Comparison of ENCODE assay signal across 12 mouse cellular contexts in the genomic region with DNA sequence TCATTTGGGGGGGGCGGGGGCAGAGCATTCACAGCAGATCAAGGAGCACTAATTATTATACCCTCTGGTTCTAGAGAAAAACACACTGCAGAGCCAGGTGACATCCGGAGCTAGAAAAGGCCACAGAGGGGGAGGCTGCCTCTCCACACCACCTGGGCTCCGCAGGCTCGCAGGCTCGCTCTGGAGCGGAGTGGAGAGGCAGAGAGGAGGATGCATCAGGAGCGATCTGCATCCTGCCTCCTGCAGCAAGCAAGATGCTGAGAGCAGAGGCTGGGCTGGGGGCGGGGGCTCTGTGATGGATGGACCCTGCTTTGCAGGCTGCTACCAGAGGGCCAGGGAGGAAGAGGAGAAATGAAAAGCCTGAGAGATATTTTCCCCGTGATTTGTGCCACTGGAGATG.
A peak's percentile ranks its signal among the peaks of the same experiment; 100 is the strongest.
DNase-seq lines count a peak whose midpoint lies in the region; ATAC-seq and TF ChIP-seq lines count a peak whose summit lies in the region.
"Had no signal": no experiment of that assay in that cellular context is flagged by ENCODE, and none has a peak within 500 bp of the region (broad histone marks: within the 10 kb centered on the region; RNA-seq: fewer than 3 reads in every experiment).

No protein-coding gene starts in this region.

- peaks cover 7% of the 10 kb centered on the region for H3K4me1 ChIP-seq in forebrain, embryonic 16.5 days (replicated peaks; ENCODE audit: control insufficient read depth, insufficient read depth, low read length)
- H3K4me1 ChIP-seq in midbrain, embryonic 13.5 days (replicated peaks), result peaks cover 25% of the 10 kb centered on the region
- H3K4me1 ChIP-seq in thymus, adult 2 months (replicated peaks; ENCODE audit: control insufficient read depth, insufficient read depth, low read length), result no peaks in the 10 kb centered on the region

- TF ChIP-seq POLR2A in brain, embryonic 14.5 days (IDR thresholded peaks at IDR 0.05; ENCODE audit: borderline replicate concordance, extremely low read depth, insufficient read depth, insufficient read length, poor library complexity, severe bottlenecking), result no peak
- no peak for TF ChIP-seq POLR2A in thymus, adult 2 months (IDR thresholded peaks at IDR 0.05; ENCODE audit: control insufficient read depth, extremely low read depth, insufficient read depth, low read length, poor library complexity)

- TF ChIP-seq CTCF in brain, embryonic 14.5 days (IDR thresholded peaks at IDR 0.05; ENCODE audit: borderline replicate concordance, extremely low read depth, insufficient read depth, insufficient read length), result no peak
- no peak for TF ChIP-seq CTCF in thymus, adult 2 months (IDR thresholded peaks at IDR 0.05; ENCODE audit: borderline replicate concordance, control insufficient read depth, extremely low read depth, insufficient read depth, low read length, poor library complexity)

- no peak for ATAC-seq in forebrain, embryonic 16.5 days
- ATAC-seq in midbrain, embryonic 13.5 days, result peak; percentile 62; the same call in 1 of the 2 replicates
- ATAC-seq: intestine, embryonic 16.5 days; Patski had no signal

- H3K27ac ChIP-seq in forebrain, embryonic 16.5 days (ENCODE audit: low read length), result no peak overlapping the region
- H3K27ac ChIP-seq in midbrain, embryonic 13.5 days, result 0 out of 2 replicates have a peak overlapping the region, but pooled peaks have one; percentile 39
- no peak overlapping the region for H3K27ac ChIP-seq in thymus, adult 2 months (ENCODE audit: control insufficient read depth, insufficient read depth, low read length)
- H3K27ac ChIP-seq: macrophage had no signal

- 33% methylated on average over 9 of the region's 9 CpGs for WGBS in forebrain, embryonic 16.5 days
- 41% methylated on average over 9 of the region's 9 CpGs for WGBS in midbrain, embryonic 13.5 days
- WGBS in thymus, adult 2 months, result 85% methylated on average over 9 of the region's 9 CpGs

- DNase-seq in brain, embryonic 14.5 days (ENCODE audit: low read depth), result peak; percentile 31
- peak; percentile 76 to 77 for DNase-seq in cerebellum, adult 18-20 months
- no peak for DNase-seq in thymus, adult 2 months
- no peak for DNase-seq in embryo, embryonic 11 days
- no peak for DNase-seq in layer of hippocampus, postnatal 14 days (ENCODE audit: low spot score in 2 of 2)
- DNase-seq: kidney, postnatal 36 days; thymus, adult 18-20 months had no signal

- no peak overlapping the region for H3K4me3 ChIP-seq in forebrain, embryonic 16.5 days (replicated peaks; ENCODE audit: low read length)
- H3K4me3 ChIP-seq in midbrain, embryonic 13.5 days (replicated peaks), result no peak overlapping the region
- no peak overlapping the region for H3K4me3 ChIP-seq in thymus, adult 2 months (ENCODE audit: control insufficient read depth, insufficient read depth, low read length)

- no peaks in the 10 kb centered on the region for H3K36me3 ChIP-seq in forebrain, embryonic 16.5 days (ENCODE audit: control insufficient read depth, insufficient read depth)
- no peaks in the 10 kb centered on the region for H3K36me3 ChIP-seq in midbrain, embryonic 13.5 days
- no peaks in the 10 kb centered on the region for H3K36me3 ChIP-seq in thymus, adult 2 months (ENCODE audit: control insufficient read depth, insufficient read depth, low read length)

- H3K9me3 ChIP-seq in forebrain, embryonic 16.5 days (ENCODE audit: control insufficient read depth, low read length), result no peaks in the 10 kb centered on the region
- H3K9me3 ChIP-seq in midbrain, embryonic 13.5 days, result no peaks in the 10 kb centered on the region

- no peak overlapping the region for H3K4me2 ChIP-seq in forebrain, embryonic 16.5 days (ENCODE audit: low read length)
- no peak overlapping the region for H3K4me2 ChIP-seq in midbrain, embryonic 13.5 days (replicated peaks)

- 0 out of 2 replicates have a peak overlapping the region, but pooled peaks have one; percentile 14 for H3K9ac ChIP-seq in forebrain, embryonic 16.5 days (replicated peaks; ENCODE audit: low read depth, low read length)
- peak overlapping the region; percentile 32 for H3K9ac ChIP-seq in midbrain, embryonic 13.5 days (replicated peaks)

- H3K27me3 ChIP-seq in forebrain, embryonic 16.5 days (replicated peaks; ENCODE audit: control insufficient read depth, insufficient read depth, low read length), result no peaks in the 10 kb centered on the region
- H3K27me3 ChIP-seq in midbrain, embryonic 13.5 days, result no peaks in the 10 kb centered on the region
- no peaks in the 10 kb centered on the region for H3K27me3 ChIP-seq in thymus, adult 2 months (ENCODE audit: control insufficient read depth, insufficient read depth, low read length)
- H3K27me3 ChIP-seq: Patski had no signal

Comparison
In these comparisons a context has a peak if more than half of its experiments do, and no peak if none do; other contexts are left out.
1. DNase-seq: peak in brain, embryonic 14.5 days (single experiment) and cerebellum, adult 18-20 months (2 of 2); none in thymus, adult 2 months (single experiment), embryo, embryonic 11 days (single experiment) and layer of hippocampus, postnatal 14 days (0 of 2).